Mouse (Mus musculus): ENCODE results near the gene Aurkb.

Gene Aurkb

GRCm38 (mm10) chr11:69036486-69037230 is 8.8 kb upstream of the Aurkb start:
- peak; percentile 81 for DNase-seq (ENCODE audit: low spot score)

- DNase-seq (ENCODE audit: low spot score), result peak; percentile 79
Observed at GRCm38 (mm10) chr11:69037231-69038061, 8.0 kb upstream of the Aurkb start.

GRCm38 (mm10) chr11:69038173-69038572 is 7.3 kb upstream of the Aurkb start:
- DNase-seq (ENCODE audit: low spot score), result no peak

- DNase-seq (ENCODE audit: low spot score), result no peak
Observed at GRCm38 (mm10) chr11:69046395-69046774, 938 bp downstream of the Aurkb start.

- no peak for DNase-seq (ENCODE audit: low spot score)
Observed at GRCm38 (mm10) chr11:69047592-69047991, 2.1 kb downstream of the Aurkb start.

- no peak for DNase-seq (ENCODE audit: low spot score)
Observed at GRCm38 (mm10) chr11:69048151-69048550, 2.7 kb downstream of the Aurkb start.

- no peak for DNase-seq (ENCODE audit: low spot score)
Observed at GRCm38 (mm10) chr11:69050748-69051147, 5.3 kb downstream of the Aurkb start.

- DNase-seq (ENCODE audit: low spot score), result no peak
Observed at GRCm38 (mm10) chr11:69051771-69052170, 6.3 kb downstream of the Aurkb start.

GRCm38 (mm10) chr11:69052824-69053421 is 7.5 kb downstream of the Aurkb start:
- no peak for DNase-seq (ENCODE audit: low spot score)

GRCm38 (mm10) chr11:69053848-69054247 is 8.4 kb downstream of the Aurkb start:
- peak; percentile 43 for DNase-seq (ENCODE audit: low spot score)

- DNase-seq (ENCODE audit: low spot score), result no peak
Observed at GRCm38 (mm10) chr11:69058265-69058664, 12.8 kb downstream of the Aurkb start.

GRCm38 (mm10) chr11:69058729-69059356 is 13.4 kb downstream of the Aurkb start:
- DNase-seq (ENCODE audit: low spot score), result no peak

GRCm38 (mm10) chr11:69059357-69059974 is 14.0 kb downstream of the Aurkb start, which contains the start of gene Borcs6:
Gene Borcs6 (plus strand): TSS chr11:69059717.
- DNase-seq (ENCODE audit: low spot score), result peak; percentile 96

- DNase-seq (ENCODE audit: low spot score), result peak; percentile 46
Observed at GRCm38 (mm10) chr11:69059975-69060411, 14.5 kb downstream of the Aurkb start.

- no peak for DNase-seq (ENCODE audit: low spot score)
Observed at GRCm38 (mm10) chr11:69060448-69061254, 15.2 kb downstream of the Aurkb start.

- no peak for DNase-seq (ENCODE audit: low spot score)
Observed at GRCm38 (mm10) chr11:69061255-69061912, 15.9 kb downstream of the Aurkb start.

- DNase-seq (ENCODE audit: low spot score), result peak; percentile 78
Observed at GRCm38 (mm10) chr11:69062194-69062760, 16.8 kb downstream of the Aurkb start.

GRCm38 (mm10) chr11:69062761-69063224 is 17.3 kb downstream of the Aurkb start:
- peak; percentile 94 for DNase-seq (ENCODE audit: low spot score)

GRCm38 (mm10) chr11:69063413-69064201 is 18.2 kb downstream of the Aurkb start:
- peak; percentile 81 for DNase-seq (ENCODE audit: low spot score)
